Mouse (Mus musculus) gastrocnemius, postnatal 10 days (tissue): Measurements from ENCODE around the gene Bcl2l2. TPM values are rescaled to one million over a fixed set of nuclear protein-coding genes. Genes with fewer than 3 reads are reported as not detected.

ENCODE experiments used
- DNase-seq: peaks from one replicate; pipeline ENCODE4 v3.0.0; 2021; ENCODE audit warnings: mixed read lengths
- total RNA-seq, 2 experiments: library from RNA; stranded (reverse); gene quantifications; 2 replicates each; pipeline ENCODE4 v1.2.3; 2021

The Bcl2l2 gene
- total RNA-seq, 2 experiments from 2014 or later, result 28.2 to 29.3 TPM

DNA sequence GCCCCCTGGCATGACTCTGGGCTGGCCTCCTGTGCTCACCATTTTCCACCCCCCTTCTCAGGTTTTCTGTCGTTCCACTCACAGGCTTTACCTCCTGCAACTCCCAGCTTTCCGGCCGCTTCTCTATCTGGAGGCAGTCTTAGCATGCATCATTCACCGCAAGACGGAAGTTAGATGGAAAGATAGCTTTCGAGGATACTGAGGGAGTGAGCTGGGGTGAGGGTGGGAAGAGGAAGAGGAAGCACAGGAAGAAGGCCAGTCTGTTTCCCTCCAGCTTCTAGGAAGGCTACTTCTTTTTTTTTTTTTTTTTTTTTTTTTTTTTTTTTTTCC, 53.6 kb downstream of the Bcl2l2 start:
- DNase-seq, result no peak

DNA sequence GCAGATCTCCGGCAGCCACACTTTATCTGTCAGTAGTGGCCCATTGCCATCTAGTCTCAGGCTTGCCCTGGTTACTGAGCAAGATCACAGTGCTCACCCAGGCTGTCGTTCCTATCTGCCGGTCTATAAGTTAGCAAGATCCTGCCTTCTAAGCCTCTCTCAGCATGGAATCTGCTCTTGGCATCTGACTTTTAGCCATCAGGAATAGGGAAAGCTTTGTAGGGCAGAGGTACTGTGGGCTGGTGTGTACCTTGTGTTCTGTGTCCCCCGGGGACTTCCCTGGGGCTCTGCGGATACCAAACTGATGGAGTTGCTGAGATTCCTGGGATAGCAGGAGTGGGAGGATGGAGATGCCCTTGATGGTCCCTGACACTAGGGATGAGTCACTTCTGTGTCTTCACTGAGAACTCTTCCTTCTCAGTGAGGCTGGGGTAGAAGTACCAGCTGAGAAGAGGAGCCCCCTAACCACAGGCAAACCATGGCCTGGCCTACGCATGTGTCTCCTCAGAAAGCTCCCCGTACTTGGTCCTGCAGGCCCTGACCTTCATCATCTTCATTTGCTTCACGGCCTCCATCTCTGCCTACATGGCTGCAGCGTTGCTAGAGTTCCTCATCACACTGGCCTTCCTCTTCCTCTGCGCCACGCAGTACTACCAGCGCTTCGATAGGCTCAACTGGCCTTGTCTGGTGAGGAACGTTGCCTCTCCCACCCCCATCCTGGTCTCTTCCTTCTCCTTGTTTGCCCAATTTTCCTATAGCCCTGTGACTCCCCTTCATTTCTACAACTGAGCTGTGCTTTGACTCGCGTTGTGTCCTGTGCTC, 54.4 kb downstream of the Bcl2l2 start:
- no peak for DNase-seq

Other genes starting within 250 kb of the Bcl2l2 start
- gene Gm17606, start 242.4 kb upstream of the Bcl2l2 start, total RNA-seq, result not detected
- gene Cdh24, start 242.0 kb upstream of the Bcl2l2 start, total RNA-seq, result 1 to 10 TPM in 1 of 2 experiments, under 1 TPM in 1; 0.96 to 1.8 TPM
- gene 1700123O20Rik, start 197.2 kb upstream of the Bcl2l2 start, total RNA-seq, result 10 to 100 TPM; 16.2 to 16.9 TPM
- gene Acin1, start 196.4 kb upstream of the Bcl2l2 start, total RNA-seq, result 100 to 1,000 TPM in 1 of 2 experiments, 10 to 100 TPM in 1; 90.7 to 110 TPM
- gene Gm29776, start 184.5 kb upstream of the Bcl2l2 start, total RNA-seq, result not detected
- gene Cebpe, start 171.2 kb upstream of the Bcl2l2 start, total RNA-seq, result under 1 TPM in 1 of 2 experiments, not detected in 1; 0.50 TPM
- gene Slc7a8, start 101.4 kb upstream of the Bcl2l2 start, total RNA-seq, result 1 to 10 TPM; 5.7 to 7.5 TPM
- not detected for gene Rnf212b, start 69.2 kb upstream of the Bcl2l2 start, total RNA-seq
- 1 to 10 TPM; 6.8 to 8.4 TPM for gene Homez, start 12.4 kb upstream of the Bcl2l2 start, total RNA-seq
- gene Ppp1r3e, start 5.8 kb upstream of the Bcl2l2 start, total RNA-seq, result 1 to 10 TPM; 4.2 to 6.8 TPM
- gene Gm20521, start 64 bp downstream of the Bcl2l2 start, total RNA-seq, result 1 to 10 TPM in 1 of 2 experiments, under 1 TPM in 1; 0.94 to 5.0 TPM
- gene Pabpn1, start 9.1 kb downstream of the Bcl2l2 start, total RNA-seq, result 10 to 100 TPM; 80.2 to 99.9 TPM
- 10 to 100 TPM; 11.8 to 13.9 TPM for gene Slc22a17, start 29.8 kb downstream of the Bcl2l2 start, total RNA-seq
- 10 to 100 TPM; 12.6 to 16.0 TPM for gene Efs, start 42.7 kb downstream of the Bcl2l2 start, total RNA-seq
- not detected for gene Il25, start 49.3 kb downstream of the Bcl2l2 start, total RNA-seq
- 1 to 10 TPM; 1.6 to 3.3 TPM for gene Cmtm5, start 52.9 kb downstream of the Bcl2l2 start, total RNA-seq
- 100 to 1,000 TPM in 1 of 2 experiments, 10 to 100 TPM in 1; 90.4 to 107 TPM for gene Myh6, start 83.5 kb downstream of the Bcl2l2 start, total RNA-seq
- not detected for gene Gm17428, start 93.6 kb downstream of the Bcl2l2 start, total RNA-seq
- 100 to 1,000 TPM; 393 to 495 TPM for gene Myh7, start 111.2 kb downstream of the Bcl2l2 start, total RNA-seq
- gene Ngdn, start 132.1 kb downstream of the Bcl2l2 start, total RNA-seq, result 10 to 100 TPM; 22.4 to 24.1 TPM
- 1 to 10 TPM; 1.8 to 3.0 TPM for gene Zfhx2, start 208.9 kb downstream of the Bcl2l2 start, total RNA-seq
- gene Thtpa, start 211.4 kb downstream of the Bcl2l2 start, total RNA-seq, result 10 to 100 TPM; 12.8 to 13.9 TPM
- 1 to 10 TPM; 4.6 to 5.0 TPM for gene Ap1g2, start 223.2 kb downstream of the Bcl2l2 start, total RNA-seq
- gene Jph4, start 233.6 kb downstream of the Bcl2l2 start, total RNA-seq, result 1 to 10 TPM; 1.5 to 1.6 TPM